Mouse (Mus musculus) cortical plate, adult 2 months (tissue): ENCODE data around the gene Gpr137. TPM values are rescaled to one million over a fixed set of nuclear protein-coding genes. Genes with fewer than 3 reads are reported as not detected.

Experiments
- H3K27ac ChIP-seq: fragments of 200-500 bp; 2 replicates; pipeline ENCODE4 v1.5.1; 2012; ENCODE audit warnings: low read length, control low read depth, inconsistent platforms; ENCODE audit not compliant: insufficient read depth
- H3K4me1 ChIP-seq: fragments of 200-500 bp; 2 replicates; pipeline ENCODE4 v1.6.1; 2011; ENCODE audit warnings: low read length; ENCODE audit not compliant: control insufficient read depth, insufficient read depth
- H3K4me3 ChIP-seq: fragments of 200-500 bp; 2 replicates; pipeline ENCODE4 v1.5.1; 2011; ENCODE audit warnings: mild to moderate bottlenecking, low read length, control low read depth; ENCODE audit not compliant: insufficient read depth
- CTCF ChIP-seq: fragments of 200-500 bp; IDR thresholded peaks from 2 replicates; pipeline ENCODE4 v1.5.1; 2011; ENCODE audit warnings: mild to moderate bottlenecking, control low read depth, low read length; ENCODE audit not compliant: insufficient read depth; ENCODE audit errors: extremely low read depth
- POLR2A ChIP-seq: fragments of 200-500 bp; IDR thresholded peaks from 2 replicates; pipeline ENCODE4 v1.6.1; 2011; ENCODE audit warnings: mild to moderate bottlenecking, low read length, control low read depth; ENCODE audit not compliant: insufficient read depth; ENCODE audit errors: extremely low read depth
- polyA plus RNA-seq: library from polyadenylated mRNA; depleted of rRNA; stranded (reverse); fragments of >200 nt; gene quantifications from 2 replicates; pipeline ENCODE4 v1.2.3, GENCODE M21; 2012

Gene Gpr137
- polyA plus RNA-seq, 1 experiment, result 117 TPM

DNA sequence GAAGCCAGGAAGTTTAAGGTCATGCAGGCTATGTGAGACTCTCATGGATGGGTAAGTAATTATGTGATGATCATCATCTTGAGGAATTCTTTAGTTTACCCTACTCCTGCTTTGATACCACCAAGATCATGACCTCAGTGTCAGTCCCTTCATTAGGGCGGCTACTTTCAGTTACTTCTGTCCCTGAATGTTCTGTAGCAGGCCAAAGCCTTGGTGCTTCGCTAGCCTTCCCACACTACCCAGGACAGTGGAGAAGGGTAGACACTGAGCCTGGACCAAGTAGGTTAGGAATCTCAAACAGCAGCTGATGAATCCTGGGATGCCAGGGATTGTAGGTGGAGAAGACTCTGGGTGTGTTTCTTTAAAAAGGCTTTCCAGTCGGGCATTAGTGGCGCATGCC lies 39.2 kb upstream of the Gpr137 start:
- H3K4me1 ChIP-seq, result peaks cover 4% of the 10 kb centered on the region; the same call in 1 of the 2 replicates
- TF ChIP-seq CTCF, result no peak
- TF ChIP-seq POLR2A, result no peak
- H3K27ac ChIP-seq, result no peak overlapping the region
- peak overlapping the region; percentile 65; the same call in 1 of the 2 replicates for H3K4me3 ChIP-seq

GRCm38 (mm10) chr19:6980381-6981093 lies 38.3 kb upstream of the Gpr137 start, which contains the start of gene Fkbp2:
Gene Fkbp2 (minus strand): TSS chr19:6980501.
- Histone ChIP-seq H3K4me1 (peaks cover 5% of the 10 kb centered on the region; the same call in 1 of the 2 replicates), H3K27ac (peak within 1 kb of the TSS; percentile 78), H3K4me3 (peak within 1 kb of the TSS; percentile 65)
- peak; percentile 97 for TF ChIP-seq POLR2A
- no peak for TF ChIP-seq CTCF

DNA sequence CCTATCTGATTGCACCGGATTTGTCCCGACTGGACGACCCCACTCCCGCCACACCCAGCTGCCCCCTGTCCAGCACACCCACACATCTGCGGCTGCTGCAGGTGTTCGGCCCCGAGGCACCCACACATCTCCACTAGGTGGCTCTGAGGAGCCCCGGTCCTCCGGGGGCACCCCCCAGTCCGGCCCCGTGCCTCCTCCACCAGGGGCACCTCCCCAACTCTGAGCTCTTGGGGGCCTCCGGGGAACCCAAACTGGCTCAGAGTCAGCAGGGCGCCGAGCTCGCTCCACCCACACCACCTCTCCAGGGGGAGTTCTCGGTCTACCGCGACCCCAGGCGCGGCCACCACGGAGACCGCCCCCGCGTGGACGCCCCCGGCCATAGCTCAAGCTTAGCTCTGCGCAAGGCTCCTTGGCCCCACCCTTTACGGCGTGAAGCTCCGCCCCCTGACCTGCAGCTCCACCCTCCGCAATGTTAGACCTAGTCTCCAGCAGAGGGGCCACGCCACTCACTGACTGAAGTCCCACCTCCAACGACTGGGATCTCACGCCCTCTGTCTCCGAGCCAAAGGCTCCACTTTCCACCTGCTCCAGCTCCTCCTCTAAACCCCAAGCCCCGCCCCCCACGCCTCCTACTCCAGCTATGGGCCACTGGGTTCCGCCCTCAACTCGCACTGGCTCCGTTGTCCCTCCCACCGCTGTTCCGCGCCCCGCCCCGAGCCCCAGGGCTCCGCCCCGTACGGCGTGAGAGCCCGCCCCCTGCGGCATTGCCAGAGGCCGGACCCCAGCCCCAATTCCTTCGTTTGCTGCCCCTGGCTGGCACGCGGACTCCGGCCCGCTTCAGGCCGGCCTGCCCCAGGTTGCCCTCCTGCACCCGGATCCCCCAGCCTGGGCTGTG lies 37.5 kb upstream of the Gpr137 start:
- Histone ChIP-seq H3K4me3 (peak overlapping the region; percentile 65), H3K27ac (peak overlapping the region; percentile 78), H3K4me1 (peaks cover 5% of the 10 kb centered on the region; the same call in 1 of the 2 replicates)
- TF ChIP-seq POLR2A (peak; percentile 52; the same call in 1 of the 2 replicates), CTCF (peak; percentile 16; the same call in 1 of the 2 replicates)

DNA sequence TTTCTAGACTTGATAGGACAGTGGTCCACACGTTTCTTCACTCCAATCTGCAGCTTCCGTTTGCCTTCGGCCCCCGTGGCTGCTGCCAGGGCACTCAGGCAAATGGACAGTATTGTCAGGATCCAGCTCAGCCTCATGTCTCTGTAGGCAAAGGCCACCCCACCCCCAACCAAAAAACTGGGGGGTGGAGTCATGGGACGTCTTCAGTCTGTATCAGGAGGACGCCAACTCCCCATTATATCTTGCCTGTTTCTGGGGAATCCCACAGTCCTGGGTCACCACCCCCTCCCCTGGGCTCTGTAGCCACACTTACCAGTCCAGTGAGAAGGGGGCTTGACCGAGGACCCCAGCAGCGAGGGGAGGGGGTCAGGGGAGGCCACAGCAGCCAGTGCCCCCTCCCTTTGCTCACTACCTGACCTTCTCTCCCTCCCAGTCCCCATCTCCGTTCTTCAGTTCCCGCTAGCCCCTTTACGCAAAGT lies 36.8 kb upstream of the Gpr137 start:
- Histone ChIP-seq H3K27ac (peak overlapping the region; percentile 78), H3K4me3 (peak overlapping the region; percentile 65), H3K4me1 (peaks cover 5% of the 10 kb centered on the region; the same call in 1 of the 2 replicates)
- TF ChIP-seq POLR2A, result 0 out of 2 replicates have a peak, but pooled peaks have one; percentile 9
- TF ChIP-seq CTCF, result no peak

GRCm38 (mm10) chr19:6978639-6978974 lies 36.3 kb upstream of the Gpr137 start:
- Histone ChIP-seq H3K4me3 (peak overlapping the region; percentile 65), H3K27ac (no peak overlapping the region), H3K4me1 (peaks cover 5% of the 10 kb centered on the region; the same call in 1 of the 2 replicates)
- TF ChIP-seq CTCF, result no peak
- TF ChIP-seq POLR2A, result no peak

DNA sequence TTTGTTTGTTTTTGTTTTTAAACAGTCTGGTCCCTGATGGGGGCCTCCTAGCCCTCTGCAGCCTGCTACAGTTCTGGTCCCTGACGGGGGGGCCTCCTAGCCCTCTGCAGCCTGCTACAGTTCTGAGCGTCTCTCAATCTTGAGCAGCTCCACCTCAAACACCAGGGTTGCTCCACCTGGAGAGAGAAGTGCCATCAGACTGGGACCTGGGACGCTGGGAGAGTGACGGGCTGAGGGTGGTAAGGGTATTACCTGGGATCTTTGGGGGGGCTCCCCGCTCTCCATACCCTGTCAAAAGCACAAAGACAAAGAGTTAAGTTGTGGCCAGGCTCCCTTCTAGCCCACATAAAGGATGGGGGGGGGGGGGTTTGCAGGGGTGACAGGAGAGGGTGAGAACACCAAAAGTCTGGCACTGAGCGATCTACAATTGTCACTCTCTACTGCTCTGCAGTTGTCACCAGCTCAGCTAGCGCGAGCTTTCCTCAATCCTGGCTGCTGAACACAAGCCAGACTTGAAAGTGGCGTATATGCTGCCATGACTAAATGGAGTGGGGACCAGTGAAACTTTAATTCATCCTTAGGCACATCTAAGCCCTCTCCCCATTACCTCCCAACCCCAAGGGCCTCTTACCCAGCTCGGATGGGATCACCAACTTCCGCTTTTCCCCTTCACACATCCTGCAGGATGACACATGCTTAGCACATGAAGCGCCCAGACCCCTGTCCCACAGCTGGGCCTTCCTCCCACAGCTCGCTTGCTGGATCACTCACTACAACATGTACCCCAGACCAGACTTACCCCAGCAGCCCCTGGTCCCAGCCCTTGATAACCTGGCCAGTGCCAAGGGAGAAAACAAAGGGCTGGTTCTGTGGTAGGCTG lies 35.7 kb upstream of the Gpr137 start:
- peak overlapping the region; percentile 65 for H3K4me3 ChIP-seq
- no peak for TF ChIP-seq CTCF
- no peak for TF ChIP-seq POLR2A
- peaks cover 5% of the 10 kb centered on the region; the same call in 1 of the 2 replicates for H3K4me1 ChIP-seq
- no peak overlapping the region for H3K27ac ChIP-seq

GRCm38 (mm10) chr19:6975537-6976521 lies 33.5 kb upstream of the Gpr137 start, which contains the start of gene Plcb3:
Gene Plcb3 (minus strand): TSS chr19:6976470.
- H3K4me3 ChIP-seq, result peak within 1 kb of the TSS; percentile 48
- H3K27ac ChIP-seq, result no peak within 1 kb of the TSS
- no peak for TF ChIP-seq CTCF
- 0 out of 2 replicates have a peak, but pooled peaks have one; percentile 5 for TF ChIP-seq POLR2A
- H3K4me1 ChIP-seq, result peaks cover 5% of the 10 kb centered on the region; the same call in 1 of the 2 replicates

GRCm38 (mm10) chr19:6974211-6975205 lies 32.2 kb upstream of the Gpr137 start, which contains the start of gene Ppp1r14b:
Gene Ppp1r14b (plus strand): TSS chr19:6974968.
- H3K4me1 ChIP-seq, result peaks cover 5% of the 10 kb centered on the region; the same call in 1 of the 2 replicates
- H3K4me3 ChIP-seq, result peak within 1 kb of the TSS; percentile 77
- 0 out of 2 replicates have a peak within 1 kb of the TSS, but pooled peaks have one; percentile 4 for H3K27ac ChIP-seq
- no peak for TF ChIP-seq POLR2A
- TF ChIP-seq CTCF, result no peak
